Mouse (Mus musculus) thymus, adult 2 months (tissue): Measurements from ENCODE around the gene Fcamr.

Experiments
- CTCF ChIP-seq: fragments of 200-500 bp; IDR thresholded peaks from 2 replicates; pipeline ENCODE4 v1.5.1; 2012; ENCODE audit warnings: mild to moderate bottlenecking, control low read depth, low read length, moderate library complexity, borderline replicate concordance; ENCODE audit not compliant: control insufficient read depth, poor library complexity, insufficient read depth; ENCODE audit errors: extremely low read depth
- POLR2A ChIP-seq: fragments of 200-500 bp; IDR thresholded peaks from 2 replicates; pipeline ENCODE4 v1.6.1; 2012; ENCODE audit warnings: mild to moderate bottlenecking, low read length, control low read depth, moderate library complexity; ENCODE audit not compliant: control insufficient read depth, poor library complexity, insufficient read depth; ENCODE audit errors: extremely low read depth

GRCm38 (mm10) chr1:130795331-130795730 is 5.4 kb upstream of the Fcamr start:
- TF ChIP-seq POLR2A, result no peak
- no peak for TF ChIP-seq CTCF
